Mouse (Mus musculus): ENCODE results near the gene Tex52. TPM values are rescaled to one million over a fixed set of nuclear protein-coding genes. Genes with fewer than 3 reads are reported as not detected.

Gene Tex52
- polyA plus RNA-seq, 1 experiment = 0.05 TPM

GRCm38 (mm10) chr6:128390683-128391082 lies 15.4 kb downstream of the Tex52 start:
- Histone ChIP-seq H3K27me3 (ENCODE audit: control insufficient read depth, insufficient read depth, low read length) (no peaks in the 10 kb centered on the region), H3K4me3 (ENCODE audit: extremely low read depth, insufficient read depth, insufficient read length) (no peak overlapping the region), H3K4me1 (ENCODE audit: control insufficient read depth, insufficient read depth, insufficient read length) (no peaks in the 10 kb centered on the region), H3K27ac (ENCODE audit: insufficient read depth, low read length) (no peak overlapping the region), H3K36me3 (ENCODE audit: control insufficient read depth, insufficient read depth, low read length) (no peaks in the 10 kb centered on the region)
- no peak for DNase-seq (ENCODE audit: low read depth in 1 of 2, low spot score in 2 of 2)
- TF ChIP-seq POLR2A (IDR thresholded peaks at IDR 0.05; ENCODE audit: low read depth, low read length) = no peak
- no peak for TF ChIP-seq CTCF (IDR thresholded peaks at IDR 0.05; ENCODE audit: extremely low read depth, insufficient read depth, insufficient read length, insufficient replicate concordance)
- 33% methylated on average over 1 of the region's 1 CpGs for WGBS

DNA sequence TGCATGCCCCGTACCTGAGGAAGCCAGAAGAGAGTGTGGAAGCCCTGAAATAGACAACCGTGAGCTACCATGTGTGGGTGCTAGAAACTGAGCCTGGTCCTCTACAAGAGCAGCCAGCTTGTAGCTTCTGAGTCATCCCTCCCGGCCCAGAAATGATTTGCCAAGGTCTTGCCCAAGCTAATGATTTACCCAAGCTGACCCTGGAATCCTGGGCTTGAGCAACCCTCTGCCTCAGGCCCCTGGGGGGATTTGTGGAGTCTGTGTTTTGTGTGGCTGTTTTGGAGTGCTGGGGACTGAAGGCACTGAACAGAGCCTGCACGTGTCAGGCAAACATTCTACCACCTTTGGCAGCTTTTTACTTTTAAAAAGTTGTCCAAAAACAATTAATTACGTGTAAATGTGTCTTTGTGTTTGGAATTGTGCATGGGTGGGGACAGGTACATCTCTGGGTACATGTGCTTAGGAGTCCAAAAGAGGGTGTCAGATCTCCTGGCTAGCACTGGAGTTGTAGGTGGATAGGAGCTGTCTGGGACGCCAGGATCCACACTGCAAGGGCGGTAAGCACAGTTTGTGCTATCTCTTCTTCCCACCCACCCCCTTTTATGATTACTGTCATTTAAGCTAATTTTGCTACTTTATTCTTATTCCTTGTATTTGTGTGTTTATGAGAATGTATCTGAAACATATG lies 22.5 kb downstream of the Tex52 start:
- no peak for TF ChIP-seq CTCF (IDR thresholded peaks at IDR 0.05; ENCODE audit: extremely low read depth, insufficient read depth, insufficient read length, insufficient replicate concordance)
- no peak for TF ChIP-seq POLR2A (IDR thresholded peaks at IDR 0.05; ENCODE audit: low read depth, low read length)
- no peak for DNase-seq (ENCODE audit: low read depth in 1 of 2, low spot score in 2 of 2)
- Histone ChIP-seq H3K27ac (ENCODE audit: insufficient read depth, low read length) (no peak overlapping the region), H3K4me1 (ENCODE audit: control insufficient read depth, insufficient read depth, insufficient read length) (no peaks in the 10 kb centered on the region), H3K4me3 (ENCODE audit: extremely low read depth, insufficient read depth, insufficient read length) (no peak overlapping the region), H3K36me3 (ENCODE audit: control insufficient read depth, insufficient read depth, low read length) (no peaks in the 10 kb centered on the region), H3K27me3 (ENCODE audit: control insufficient read depth, insufficient read depth, low read length) (no peaks in the 10 kb centered on the region)
- 84% methylated on average over 7 of the region's 7 CpGs for WGBS

GRCm38 (mm10) chr6:128398996-128399395 lies 23.7 kb downstream of the Tex52 start, which contains the start of gene Nrip2:
Gene Nrip2, plus strand, starts transcription at chr6:128399296.
- Histone ChIP-seq H3K27me3 (ENCODE audit: control insufficient read depth, insufficient read depth, low read length) (no peaks in the 10 kb centered on the region), H3K36me3 (ENCODE audit: control insufficient read depth, insufficient read depth, low read length) (no peaks in the 10 kb centered on the region), H3K4me3 (ENCODE audit: extremely low read depth, insufficient read depth, insufficient read length) (no peak within 1 kb of the TSS), H3K27ac (ENCODE audit: insufficient read depth, low read length) (no peak within 1 kb of the TSS), H3K4me1 (ENCODE audit: control insufficient read depth, insufficient read depth, insufficient read length) (no peaks in the 10 kb centered on the region)
- WGBS = 89% methylated on average over 3 of the region's 3 CpGs
- DNase-seq (ENCODE audit: low read depth in 1 of 2, low spot score in 2 of 2) = no peak
- no peak for TF ChIP-seq CTCF (IDR thresholded peaks at IDR 0.05; ENCODE audit: extremely low read depth, insufficient read depth, insufficient read length, insufficient replicate concordance)
- TF ChIP-seq POLR2A (IDR thresholded peaks at IDR 0.05; ENCODE audit: low read depth, low read length) = no peak

GRCm38 (mm10) chr6:128399421-128400185 lies 24.3 kb downstream of the Tex52 start:
- Histone ChIP-seq H3K4me3 (ENCODE audit: extremely low read depth, insufficient read depth, insufficient read length) (no peak overlapping the region), H3K4me1 (ENCODE audit: control insufficient read depth, insufficient read depth, insufficient read length) (no peaks in the 10 kb centered on the region), H3K27ac (ENCODE audit: insufficient read depth, low read length) (no peak overlapping the region), H3K36me3 (ENCODE audit: control insufficient read depth, insufficient read depth, low read length) (no peaks in the 10 kb centered on the region), H3K27me3 (ENCODE audit: control insufficient read depth, insufficient read depth, low read length) (no peaks in the 10 kb centered on the region)
- DNase-seq (ENCODE audit: low read depth in 1 of 2, low spot score in 2 of 2) = no peak
- no peak for TF ChIP-seq POLR2A (IDR thresholded peaks at IDR 0.05; ENCODE audit: low read depth, low read length)
- TF ChIP-seq CTCF (IDR thresholded peaks at IDR 0.05; ENCODE audit: extremely low read depth, insufficient read depth, insufficient read length, insufficient replicate concordance) = no peak
- 80% methylated on average over 17 of the region's 21 CpGs for whole genome bisulfite sequencing

DNA sequence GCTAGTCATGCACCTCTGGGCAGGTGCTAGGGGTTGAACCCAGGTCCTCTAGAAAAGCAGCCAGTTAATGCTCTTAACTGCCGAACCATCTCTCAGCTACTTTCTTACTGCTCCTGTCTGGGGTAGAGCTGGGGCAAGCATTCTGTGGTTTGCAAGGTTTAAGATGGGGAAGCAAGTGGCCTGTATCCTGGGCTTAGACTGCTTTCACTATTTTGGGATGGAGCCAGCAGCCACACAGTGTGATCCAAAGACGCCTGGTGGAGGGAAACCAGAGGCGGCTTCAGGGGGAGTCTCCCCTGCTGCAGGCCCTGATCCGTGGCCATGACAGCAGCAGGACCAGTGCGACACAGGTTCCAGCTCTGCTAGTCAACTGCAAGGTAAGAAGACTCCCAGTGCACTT lies 29.5 kb downstream of the Tex52 start:
- no peak for DNase-seq (ENCODE audit: low read depth in 1 of 2, low spot score in 2 of 2)
- Histone ChIP-seq H3K27ac (ENCODE audit: insufficient read depth, low read length) (no peak overlapping the region), H3K36me3 (ENCODE audit: control insufficient read depth, insufficient read depth, low read length) (peaks cover 11% of the 10 kb centered on the region), H3K4me1 (ENCODE audit: control insufficient read depth, insufficient read depth, insufficient read length) (no peaks in the 10 kb centered on the region), H3K27me3 (ENCODE audit: control insufficient read depth, insufficient read depth, low read length) (no peaks in the 10 kb centered on the region), H3K4me3 (ENCODE audit: extremely low read depth, insufficient read depth, insufficient read length) (no peak overlapping the region)
- WGBS = 42% methylated on average over 5 of the region's 5 CpGs
- TF ChIP-seq CTCF (IDR thresholded peaks at IDR 0.05; ENCODE audit: extremely low read depth, insufficient read depth, insufficient read length, insufficient replicate concordance) = no peak
- no peak for TF ChIP-seq POLR2A (IDR thresholded peaks at IDR 0.05; ENCODE audit: low read depth, low read length)

- WGBS = 90% methylated on average over 7 of the region's 7 CpGs
- Histone ChIP-seq H3K27ac (ENCODE audit: insufficient read depth, low read length) (no peak overlapping the region), H3K36me3 (ENCODE audit: control insufficient read depth, insufficient read depth, low read length) (peaks cover 28% of the 10 kb centered on the region), H3K27me3 (ENCODE audit: control insufficient read depth, insufficient read depth, low read length) (no peaks in the 10 kb centered on the region), H3K4me1 (ENCODE audit: control insufficient read depth, insufficient read depth, insufficient read length) (no peaks in the 10 kb centered on the region), H3K4me3 (ENCODE audit: extremely low read depth, insufficient read depth, insufficient read length) (no peak overlapping the region)
- no peak for DNase-seq (ENCODE audit: low read depth in 1 of 2, low spot score in 2 of 2)
- no peak for TF ChIP-seq CTCF (IDR thresholded peaks at IDR 0.05; ENCODE audit: extremely low read depth, insufficient read depth, insufficient read length, insufficient replicate concordance)
- no peak for TF ChIP-seq POLR2A (IDR thresholded peaks at IDR 0.05; ENCODE audit: low read depth, low read length)
Measured at GRCm38 (mm10) chr6:128408544-128409125, 33.4 kb downstream of the Tex52 start.

All from spleen, adult 2 months (tissue).